Mouse (Mus musculus): ENCODE results near the gene Prnp.

The Prnp gene

DNA sequence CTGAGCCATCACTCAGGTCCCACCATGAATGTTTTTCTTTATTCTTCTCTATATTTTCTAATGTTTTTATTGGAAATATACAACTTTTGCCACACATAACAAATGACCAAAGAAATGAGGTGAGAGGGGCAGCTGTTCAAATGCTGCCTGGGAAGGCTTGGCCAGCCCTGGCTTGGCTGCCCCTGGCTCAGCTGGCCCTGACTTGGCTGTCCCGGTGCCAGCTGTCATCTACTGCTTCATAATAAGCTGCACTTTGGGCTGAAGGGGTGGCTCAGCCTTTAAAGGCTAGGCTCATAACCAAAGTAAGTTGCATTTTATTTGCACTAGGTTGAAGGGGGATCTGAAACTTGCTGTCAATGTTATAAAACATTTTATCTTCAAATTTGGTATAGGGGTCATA lies 2.9 kb upstream of the Prnp start:
- no peak for DNase-seq (ENCODE audit: low spot score)

DNA sequence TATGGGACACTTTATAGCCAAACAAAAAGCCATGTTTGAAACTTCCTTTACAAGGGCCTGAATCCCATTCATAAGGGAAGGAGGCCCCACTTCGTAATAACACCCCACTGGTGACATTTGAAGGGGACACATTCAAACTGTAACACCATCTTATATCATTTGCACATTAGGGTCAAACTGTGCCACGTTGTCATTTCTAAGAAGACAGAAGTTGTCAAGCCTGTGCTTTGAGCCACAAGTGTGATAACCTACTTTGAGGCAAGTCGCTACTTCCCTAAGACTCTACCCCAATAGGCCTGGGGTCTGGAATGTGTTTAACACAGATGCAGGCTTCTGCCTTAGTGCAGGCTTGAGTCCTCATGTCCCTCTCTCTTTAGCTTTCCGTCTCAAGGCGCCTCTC lies 2.4 kb upstream of the Prnp start:
- DNase-seq (ENCODE audit: low spot score) = no peak

DNA sequence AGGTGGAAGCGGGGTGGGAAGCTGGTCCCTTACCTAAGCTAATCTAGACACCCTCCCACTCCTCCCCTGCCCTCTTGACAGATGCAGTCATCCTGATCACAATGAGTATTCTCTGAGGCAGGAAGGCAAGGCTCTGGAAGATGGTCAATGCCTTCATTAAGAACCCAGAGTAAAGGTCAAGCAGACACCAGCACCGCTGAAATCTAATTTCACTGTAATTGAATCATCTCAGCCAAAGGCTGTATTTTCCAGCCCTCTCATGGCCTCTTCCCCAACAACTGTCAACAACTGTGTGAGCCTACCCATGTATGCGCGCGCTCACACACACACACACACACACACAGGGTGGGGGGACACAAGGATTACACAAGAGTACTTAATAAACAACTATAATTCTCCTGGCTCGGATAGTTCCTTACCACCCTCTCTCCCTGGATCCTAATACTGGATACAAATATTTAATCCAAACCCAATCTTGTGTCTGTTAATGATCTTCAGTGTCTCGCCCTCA lies 1.3 kb upstream of the Prnp start:
- DNase-seq (ENCODE audit: low spot score) = no peak

GRCm38 (mm10) chr2:131908906-131909305 lies 822 bp upstream of the Prnp start:
- DNase-seq (ENCODE audit: low spot score) = no peak

GRCm38 (mm10) chr2:131910847-131911246 lies 1.1 kb downstream of the Prnp start:
- no peak for DNase-seq (ENCODE audit: low spot score)

DNA sequence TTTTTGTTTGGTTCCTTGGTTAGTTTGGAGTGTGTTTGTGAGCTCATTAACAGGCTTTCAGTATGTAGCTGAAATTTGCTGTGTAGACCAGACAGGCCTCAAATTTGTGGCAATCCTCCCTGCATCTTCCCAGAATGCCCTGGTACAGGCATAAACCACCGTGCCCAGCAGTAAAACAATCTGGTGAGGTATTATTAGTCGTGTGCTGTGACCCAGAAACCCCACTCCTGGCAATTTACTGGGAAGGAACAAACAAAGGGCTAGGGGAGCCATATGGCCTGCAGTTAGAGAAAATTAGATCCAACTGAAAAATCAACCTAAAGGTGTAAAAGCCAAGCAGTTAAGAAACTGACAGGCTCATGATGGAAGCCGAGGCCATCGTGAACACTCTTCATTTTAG lies 1.6 kb downstream of the Prnp start:
- no peak for DNase-seq (ENCODE audit: low spot score)

GRCm38 (mm10) chr2:131912526-131913258 lies 3.0 kb downstream of the Prnp start:
- DNase-seq (ENCODE audit: low spot score) = no peak

GRCm38 (mm10) chr2:131932275-131932902 lies 22.7 kb downstream of the Prnp start:
- DNase-seq (ENCODE audit: low spot score) = no peak

- no peak for DNase-seq (ENCODE audit: low spot score)
These were observed 23.3 kb downstream of the Prnp start for GRCm38 (mm10) chr2:131933013-131933412.

GRCm38 (mm10) chr2:131933598-131933997 lies 23.9 kb downstream of the Prnp start:
- no peak for DNase-seq (ENCODE audit: low spot score)

- DNase-seq (ENCODE audit: low spot score) = no peak
These were observed 24.5 kb downstream of the Prnp start for GRCm38 (mm10) chr2:131934243-131934642.

DNA sequence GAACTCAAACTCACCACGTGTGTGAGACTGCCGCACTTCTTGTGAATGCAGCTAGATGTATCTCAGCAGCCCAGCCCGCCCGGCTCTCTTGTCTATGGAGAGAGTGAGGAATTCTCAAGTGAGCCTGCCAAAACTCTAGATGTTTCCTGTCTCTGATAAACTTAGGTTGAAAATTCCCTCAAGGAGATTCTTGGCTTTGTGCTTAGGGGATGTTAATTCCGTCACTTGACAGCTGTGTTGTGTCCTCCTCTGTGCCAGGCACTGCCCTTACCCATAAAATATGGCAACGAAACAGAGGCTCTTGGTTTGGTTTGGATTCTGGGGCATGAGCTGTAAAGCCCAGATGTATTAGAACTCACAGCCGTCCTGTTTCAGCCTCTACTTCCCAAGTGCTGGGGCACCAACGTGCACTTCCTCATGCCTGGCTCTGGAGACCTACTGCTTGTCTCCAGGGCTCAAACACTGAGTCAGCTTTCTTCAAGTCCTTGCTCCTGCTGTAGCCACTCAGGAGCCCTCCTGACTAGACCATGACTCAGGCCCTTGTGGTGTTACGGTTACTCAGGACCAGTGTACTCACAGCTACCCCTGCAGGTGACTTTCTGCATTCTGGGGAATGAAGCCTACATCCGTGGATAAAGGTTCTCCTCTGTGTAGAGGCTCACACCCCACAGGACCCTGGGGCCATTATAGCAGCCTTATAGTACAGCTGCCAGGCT lies 25.8 kb downstream of the Prnp start:
- no peak for DNase-seq (ENCODE audit: low spot score)

DNA sequence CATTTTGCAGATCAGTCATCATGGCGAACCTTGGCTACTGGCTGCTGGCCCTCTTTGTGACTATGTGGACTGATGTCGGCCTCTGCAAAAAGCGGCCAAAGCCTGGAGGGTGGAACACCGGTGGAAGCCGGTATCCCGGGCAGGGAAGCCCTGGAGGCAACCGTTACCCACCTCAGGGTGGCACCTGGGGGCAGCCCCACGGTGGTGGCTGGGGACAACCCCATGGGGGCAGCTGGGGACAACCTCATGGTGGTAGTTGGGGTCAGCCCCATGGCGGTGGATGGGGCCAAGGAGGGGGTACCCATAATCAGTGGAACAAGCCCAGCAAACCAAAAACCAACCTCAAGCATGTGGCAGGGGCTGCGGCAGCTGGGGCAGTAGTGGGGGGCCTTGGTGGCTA lies 26.7 kb downstream of the Prnp start:
- DNase-seq (ENCODE audit: low spot score) = no peak

GRCm38 (mm10) chr2:131939404-131940111 lies 29.8 kb downstream of the Prnp start:
- DNase-seq (ENCODE audit: low spot score) = peak; percentile 39

- DNase-seq (ENCODE audit: low spot score) = no peak
These were observed 30.8 kb downstream of the Prnp start for GRCm38 (mm10) chr2:131940506-131940905.

- DNase-seq (ENCODE audit: low spot score) = no peak
These were observed 31.8 kb downstream of the Prnp start for GRCm38 (mm10) chr2:131941501-131941900.

DNA sequence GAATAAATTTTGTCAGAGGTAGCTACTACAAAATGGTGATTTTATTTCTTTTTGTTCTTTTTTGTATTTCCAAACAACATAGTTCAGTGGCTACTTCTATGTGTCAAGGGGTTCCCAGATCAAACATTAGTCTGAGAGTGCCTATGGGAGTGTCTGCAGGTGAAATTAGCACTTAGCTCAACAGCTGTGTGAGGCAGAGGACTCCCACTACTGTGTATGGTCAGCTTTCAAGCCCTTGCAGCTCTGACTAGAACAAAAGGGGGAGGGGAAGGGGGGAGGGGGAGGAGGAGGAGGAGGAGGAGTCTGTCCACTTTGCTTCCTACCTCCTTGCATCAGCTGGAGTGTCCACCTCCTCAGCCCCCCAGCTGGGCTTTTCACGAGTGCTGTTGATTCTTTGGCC lies 34.6 kb downstream of the Prnp start:
- DNase-seq (ENCODE audit: low spot score) = peak; percentile 1

DNA sequence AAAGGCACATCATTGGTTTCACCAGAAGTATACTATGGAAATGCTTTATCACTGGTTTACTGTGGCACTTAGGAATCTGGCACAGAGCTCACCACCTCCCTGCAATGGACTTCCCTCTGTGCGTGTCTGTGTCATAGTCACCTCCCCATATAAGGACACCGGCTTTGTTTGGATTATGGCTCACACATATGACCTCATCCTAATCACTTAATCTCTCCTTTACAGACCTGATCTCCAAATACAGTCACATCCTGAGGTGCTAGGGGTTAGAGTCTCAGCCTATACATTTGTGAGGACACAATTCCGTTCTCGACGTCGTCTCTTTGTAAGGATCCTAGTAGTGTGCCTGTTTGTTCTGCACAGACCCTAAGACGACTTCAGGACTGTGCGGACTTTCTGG lies 35.5 kb downstream of the Prnp start:
- DNase-seq (ENCODE audit: low spot score) = peak; percentile 2

- peak; percentile 1 for DNase-seq (ENCODE audit: low spot score)
These were observed 36.0 kb downstream of the Prnp start for GRCm38 (mm10) chr2:131945765-131946164.

- peak; percentile 1 for DNase-seq (ENCODE audit: low spot score)
These were observed 36.6 kb downstream of the Prnp start for GRCm38 (mm10) chr2:131946351-131946750.

DNA sequence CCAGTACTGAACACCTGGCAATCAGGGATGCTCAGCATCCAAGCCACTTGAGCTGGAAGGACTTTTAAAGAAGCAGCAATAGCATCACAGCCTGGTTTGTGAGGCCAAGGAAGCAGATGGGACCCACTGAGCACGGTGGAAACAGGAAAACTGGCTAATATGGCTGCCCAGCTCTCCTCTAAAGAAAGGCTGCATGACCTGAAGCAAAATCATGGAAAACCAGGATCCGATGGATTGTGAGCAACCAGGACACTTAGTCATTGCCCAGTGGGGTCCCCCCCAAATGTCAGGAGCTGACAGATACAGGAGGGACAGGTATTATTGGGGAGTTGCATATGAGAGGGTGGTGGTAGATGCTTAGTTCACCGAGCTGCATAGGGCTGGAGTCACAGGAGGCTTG lies 38.4 kb downstream of the Prnp start:
- DNase-seq (ENCODE audit: low spot score) = peak; percentile 0

DNA sequence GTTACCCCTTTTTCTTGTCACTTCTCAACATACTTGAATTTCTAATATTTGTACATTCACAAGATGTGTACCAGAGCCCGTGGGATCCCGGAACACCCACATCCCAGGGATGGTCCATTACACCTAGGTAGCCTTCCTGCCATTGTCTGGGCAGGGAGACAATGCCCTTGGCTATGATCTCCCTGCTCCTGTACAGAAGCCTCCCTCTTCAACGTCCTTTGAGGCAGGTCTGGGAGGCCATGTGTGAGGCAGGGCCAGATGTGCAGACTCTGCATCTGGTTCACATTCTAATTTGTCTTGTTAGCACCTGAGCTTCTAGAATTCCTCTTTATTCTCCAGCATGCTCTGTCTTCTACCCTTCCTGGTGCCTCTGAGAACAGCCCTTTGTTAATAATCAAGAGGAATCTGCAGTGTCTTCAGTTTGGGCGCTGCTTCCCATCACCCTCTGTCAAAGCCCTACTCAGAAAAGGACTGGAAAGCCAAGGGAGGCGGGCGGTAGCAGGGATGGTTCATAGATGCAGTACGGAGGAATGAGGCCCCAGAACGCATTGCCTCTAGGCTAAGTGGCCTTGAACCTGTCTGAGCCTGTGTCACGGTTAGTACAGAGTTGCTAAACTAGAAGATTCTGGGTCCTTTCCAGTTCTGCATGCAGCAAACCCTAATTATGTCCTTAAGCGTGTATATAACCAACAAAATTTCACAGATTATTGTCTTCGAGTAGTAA lies 39.4 kb downstream of the Prnp start:
- DNase-seq (ENCODE audit: low spot score) = peak; percentile 1
